Mouse (Mus musculus) E14TG2a.4 (cell line): ENCODE results near the gene Rem1.

Experiments used
- CTCF ChIP-seq: conservative IDR thresholded peaks from 2 replicates; pipeline ENCODE4 v1.5.1; 2014; ENCODE audit warnings: low read length
- POU5F1 ChIP-seq: IDR thresholded peaks from 2 replicates; pipeline ENCODE4 v1.6.1; 2014; ENCODE audit warnings: low read length, borderline replicate concordance

DNA sequence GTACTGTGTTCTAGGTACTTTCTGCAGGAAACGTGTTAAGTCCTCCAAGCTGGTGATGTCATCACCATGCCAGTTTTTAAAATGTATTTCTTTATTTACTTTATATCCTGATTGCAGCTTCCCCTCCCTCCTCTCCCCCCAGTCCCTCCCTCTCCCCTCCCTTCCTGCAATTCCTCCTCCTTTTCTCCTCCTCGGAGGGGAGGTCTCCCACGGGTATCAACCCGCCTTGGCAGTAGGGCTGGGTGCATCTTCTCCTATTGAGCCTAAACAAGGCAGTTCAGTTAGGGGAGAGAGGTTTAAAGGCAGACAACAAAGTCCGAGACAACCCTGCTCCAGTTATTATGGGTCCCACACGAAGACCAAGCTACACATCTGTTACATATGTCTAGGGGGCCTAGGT lies 12.1 kb downstream of the Rem1 start:
- TF ChIP-seq CTCF (no peak), POU5F1 (no peak)
